In genomic region chr16:24412193-24412592, GRCm38 (mm10) we compare ENCODE assay signal across 20 mouse cellular contexts. TPM values are rescaled to one million over a fixed set of nuclear protein-coding genes. Genes with fewer than 3 reads are reported as not detected.
DNase-seq lines count a peak whose midpoint lies in the region; ATAC-seq lines count a peak whose summit lies in the region.
"Had no signal": no experiment of that assay in that cellular context is flagged by ENCODE, and none has a peak within 500 bp of the region (broad histone marks: within the 10 kb centered on the region; RNA-seq: fewer than 3 reads in every experiment).

No protein-coding gene starts in this region.

- H3K4me1 ChIP-seq in heart, embryonic 13.5 days, result peaks cover 35% of the 10 kb centered on the region
- H3K4me1 ChIP-seq in midbrain, embryonic 14.5 days (ENCODE audit: control insufficient read depth, insufficient read depth, low read length), result no peaks in the 10 kb centered on the region
- H3K4me1 ChIP-seq: forebrain, embryonic 12.5 days; hindbrain, embryonic 13.5 days had no signal

- H3K9ac ChIP-seq in heart, embryonic 13.5 days, result no peak overlapping the region
- H3K9ac ChIP-seq in midbrain, embryonic 14.5 days (replicated peaks; ENCODE audit: low read length), result no peak overlapping the region
- H3K9ac ChIP-seq: embryonic facial prominence, embryonic 13.5 days; forebrain, embryonic 12.5 days; heart, embryonic 15.5 days; hindbrain, embryonic 13.5 days had no signal

- DNase-seq in heart, adult 18-20 months, result no peak
- peak; percentile 36 for DNase-seq in CD4-positive, CD25-positive, alpha-beta regulatory T cell, adult 2 months (ENCODE audit: low read depth, low spot score)
- no peak for DNase-seq in adrenal gland, postnatal 10 days
- DNase-seq in cerebellum, adult 11-12 months, result no peak
- no peak for DNase-seq in midbrain, embryonic 14.5 days
- DNase-seq: adrenal gland, postnatal 14 days; cerebellum, adult 18-20 months; cerebellum, adult 9-11 months; cerebellum, postnatal 36 days; gastrocnemius, postnatal 10 days had no signal

- peaks cover 35% of the 10 kb centered on the region for H3K36me3 ChIP-seq in heart, embryonic 13.5 days
- no peaks in the 10 kb centered on the region for H3K36me3 ChIP-seq in midbrain, embryonic 14.5 days (ENCODE audit: control insufficient read depth, insufficient read depth, low read length)
- H3K36me3 ChIP-seq: forebrain, embryonic 12.5 days; G1E; heart, embryonic 15.5 days; hindbrain, embryonic 13.5 days had no signal

- no peak overlapping the region for H3K4me2 ChIP-seq in heart, embryonic 13.5 days
- H3K4me2 ChIP-seq in midbrain, embryonic 14.5 days (ENCODE audit: low read length), result no peak overlapping the region
- H3K4me2 ChIP-seq: embryonic facial prominence, embryonic 13.5 days; forebrain, embryonic 12.5 days; heart, embryonic 15.5 days; hindbrain, embryonic 13.5 days had no signal

- H3K27ac ChIP-seq in heart, embryonic 13.5 days (replicated peaks), result peak overlapping the region; percentile 12; the same call in 1 of the 2 replicates
- no peak overlapping the region for H3K27ac ChIP-seq in midbrain, embryonic 14.5 days (replicated peaks; ENCODE audit: low read depth, low read length)
- H3K27ac ChIP-seq: embryonic facial prominence, embryonic 13.5 days; forebrain, embryonic 12.5 days; heart, embryonic 15.5 days; hindbrain, embryonic 13.5 days; hindbrain, postnatal 0 days had no signal

- no peak for ATAC-seq in heart, embryonic 13.5 days (ENCODE audit: extremely low read depth, insufficient number of reproducible peaks, low FRiP score, low TSS enrichment)
- ATAC-seq in inflammation-experienced regulatory T-cells, adult 6 months, result peak; percentile 58
- no peak for ATAC-seq in midbrain, embryonic 14.5 days (ENCODE audit: low FRiP score, low TSS enrichment)
- ATAC-seq: forebrain, embryonic 16.5 days; hindbrain, postnatal 0 days; intestine, embryonic 16.5 days had no signal

- whole genome bisulfite sequencing in heart, embryonic 13.5 days, result 85% methylated on average over 5 of the region's 5 CpGs
- 88% methylated on average over 5 of the region's 5 CpGs for WGBS in midbrain, embryonic 14.5 days

- no peaks in the 10 kb centered on the region for H3K27me3 ChIP-seq in heart, embryonic 13.5 days (replicated peaks)
- no peaks in the 10 kb centered on the region for H3K27me3 ChIP-seq in midbrain, embryonic 14.5 days (ENCODE audit: control insufficient read depth, insufficient read depth, low read length)
- H3K27me3 ChIP-seq: embryonic facial prominence, embryonic 13.5 days; forebrain, embryonic 12.5 days; heart, embryonic 15.5 days; hindbrain, embryonic 13.5 days had no signal

- no peak overlapping the region for H3K4me3 ChIP-seq in heart, embryonic 13.5 days
- no peak overlapping the region for H3K4me3 ChIP-seq in midbrain, embryonic 14.5 days (replicated peaks; ENCODE audit: low read depth, low read length)
- H3K4me3 ChIP-seq: embryonic facial prominence, embryonic 13.5 days; forebrain, embryonic 12.5 days; heart, embryonic 15.5 days; hindbrain, embryonic 13.5 days had no signal

- no peaks in the 10 kb centered on the region for H3K9me3 ChIP-seq in heart, embryonic 13.5 days
- no peaks in the 10 kb centered on the region for H3K9me3 ChIP-seq in midbrain, embryonic 14.5 days (ENCODE audit: control insufficient read depth, low read length)
- H3K9me3 ChIP-seq: embryonic facial prominence, embryonic 13.5 days; forebrain, embryonic 12.5 days; heart, embryonic 15.5 days; hindbrain, embryonic 13.5 days had no signal

RNA-seq across cellular contexts. Expression of gene Lpp, which starts 18.9 kb away (rescaled TPM):
- polyA plus RNA-seq in heart, embryonic 13.5 days (2015; fragmentation: Nextera tagmentation; extraction: Ambion mirVana), result 37.9 and 39.8 TPM in 2 replicates
- total RNA-seq in heart, adult 18-20 months (2021), result 10 to 100 TPM; 20.7 to 25.2 TPM
- polyA plus RNA-seq in inflammation-experienced regulatory T-cells, adult 6 months (2017; shearing (Covaris generic)), result 10 to 100 TPM; 13.0 to 22.8 (median 20.9) TPM
- 10 to 100 TPM; 42.2 to 60.6 TPM for total RNA-seq in adrenal gland, postnatal 10 days (2021)
- polyA plus RNA-seq in midbrain, embryonic 14.5 days (2014; fragmentation: Nextera tagmentation; extraction: Ambion mirVana), result 5.8 and 9.6 TPM in 2 replicates
- polyA plus RNA-seq: G1E had no signal
